Mouse (Mus musculus): ENCODE measurements at regions not wholly inside any gene's neighbourhood (a gene's known extent, or its start where the extent isn't known, plus 50 kb on each side); places are given as distances from the start of the nearest gene placed in this dataset.

DNA sequence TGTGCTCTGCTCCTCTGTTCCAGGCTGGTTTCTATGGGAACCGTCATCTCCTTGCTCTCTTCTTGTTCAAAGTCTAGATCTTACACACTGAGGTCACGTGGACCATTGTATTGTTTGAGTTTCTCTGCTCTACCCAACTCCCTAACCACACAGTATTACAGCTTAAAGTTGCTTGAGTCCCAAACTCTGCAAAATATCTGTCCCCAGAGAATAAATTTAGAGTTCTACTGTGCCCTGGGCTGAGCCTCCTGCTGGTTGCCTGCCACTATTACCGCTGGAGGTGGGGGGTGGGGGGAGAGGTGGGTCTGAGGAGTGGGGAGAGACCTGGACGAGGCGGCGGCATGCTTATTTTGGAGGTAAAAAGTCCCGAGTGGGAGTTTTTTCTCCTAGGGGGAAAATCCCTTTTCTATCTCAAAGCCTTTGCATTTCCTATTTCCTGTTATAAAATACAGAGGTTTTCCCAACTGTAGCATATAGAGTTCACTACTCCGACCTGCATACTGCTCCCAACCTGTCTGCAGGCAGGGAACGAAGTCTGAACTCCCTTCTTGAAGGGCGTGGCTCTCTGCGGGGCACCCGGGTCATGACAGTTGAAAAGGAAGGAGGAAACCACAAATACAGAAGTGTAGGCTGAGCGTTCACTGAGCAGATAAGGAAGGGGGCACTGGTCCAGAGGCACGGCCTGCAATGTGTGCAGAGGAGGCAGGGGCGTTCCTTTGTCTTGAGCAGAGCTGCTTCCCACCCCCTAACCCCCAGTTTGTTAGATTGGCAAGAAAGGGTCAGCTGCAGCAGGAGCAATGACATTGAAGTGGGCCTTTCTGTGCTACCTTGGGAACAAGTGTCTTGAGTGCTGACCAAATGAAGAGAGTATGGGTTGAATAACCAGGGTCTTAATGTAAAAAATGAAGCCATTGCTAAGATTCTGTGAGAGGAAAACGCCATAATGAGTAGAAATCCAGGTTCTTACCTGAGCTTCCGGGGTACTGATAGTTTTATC is 188.7 kb downstream of the Akap7 start:
- in situ Hi-C loops (cut with MboI; ENCODE audit: low pct_unique_long_range_greater_than_20kb in 1 of 2, low sequenced_read_pairs in 2 of 2, unreplicated experiment in 1 of 2) = no loop called here

DNA sequence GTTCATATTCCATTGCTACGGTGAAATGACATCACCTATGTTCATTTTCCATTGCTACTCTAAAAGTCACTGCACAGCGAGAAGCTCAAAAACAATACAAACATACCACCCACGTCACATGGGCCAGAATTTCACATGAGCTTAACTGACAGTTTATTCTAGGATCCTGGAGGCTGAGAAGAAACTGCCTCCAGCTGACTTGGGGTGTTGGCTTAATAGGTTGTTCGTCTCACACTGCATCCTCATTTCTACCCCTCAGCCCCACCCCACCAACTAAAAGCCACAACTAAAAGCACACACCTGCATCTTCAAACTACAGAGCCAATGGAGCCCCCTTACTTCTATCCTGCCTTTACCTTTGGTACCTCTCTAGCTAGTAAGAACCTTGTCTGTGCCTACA is 187.0 kb upstream of the Arg1 start:
- in situ Hi-C loops (cut with MboI; ENCODE audit: low pct_unique_long_range_greater_than_20kb in 1 of 2, low sequenced_read_pairs in 2 of 2, unreplicated experiment in 1 of 2) = no loop called here

DNA sequence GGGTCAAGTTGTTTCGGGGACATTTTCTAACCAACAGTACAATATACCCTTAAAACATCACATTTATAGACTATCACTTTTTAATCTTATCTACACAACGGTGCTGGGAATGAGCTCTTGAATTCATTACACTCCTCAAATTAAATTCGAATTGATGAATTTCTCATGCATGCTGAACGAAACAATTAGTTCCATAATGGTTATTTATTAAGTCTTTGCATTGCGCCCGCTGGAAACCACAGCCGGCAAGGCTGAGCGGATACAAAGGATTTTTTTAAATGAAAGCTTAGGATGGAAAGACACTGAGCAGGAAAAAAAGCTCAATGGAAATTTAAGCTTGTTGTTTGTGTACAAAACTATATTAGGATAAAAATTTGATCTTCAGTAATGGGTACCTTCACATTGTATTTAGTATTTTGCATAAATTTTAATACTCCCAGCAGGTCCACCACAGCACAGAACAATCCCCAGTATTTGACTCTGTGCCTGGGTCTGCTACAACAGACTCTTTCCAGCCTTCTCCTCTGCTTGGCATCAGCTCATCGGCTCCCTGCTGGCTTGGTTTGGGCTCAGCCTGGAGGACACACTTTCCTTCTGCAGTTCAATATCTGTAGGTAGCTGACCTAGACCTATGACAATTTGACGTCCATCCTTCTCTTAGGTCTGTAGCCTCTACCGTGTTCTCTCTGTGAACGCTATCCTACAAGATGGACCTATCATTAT is 185.3 kb upstream of the Arg1 start:
- in situ Hi-C loops (cut with MboI; ENCODE audit: low pct_unique_long_range_greater_than_20kb in 1 of 2, low sequenced_read_pairs in 2 of 2, unreplicated experiment in 1 of 2) = no loop called here

DNA sequence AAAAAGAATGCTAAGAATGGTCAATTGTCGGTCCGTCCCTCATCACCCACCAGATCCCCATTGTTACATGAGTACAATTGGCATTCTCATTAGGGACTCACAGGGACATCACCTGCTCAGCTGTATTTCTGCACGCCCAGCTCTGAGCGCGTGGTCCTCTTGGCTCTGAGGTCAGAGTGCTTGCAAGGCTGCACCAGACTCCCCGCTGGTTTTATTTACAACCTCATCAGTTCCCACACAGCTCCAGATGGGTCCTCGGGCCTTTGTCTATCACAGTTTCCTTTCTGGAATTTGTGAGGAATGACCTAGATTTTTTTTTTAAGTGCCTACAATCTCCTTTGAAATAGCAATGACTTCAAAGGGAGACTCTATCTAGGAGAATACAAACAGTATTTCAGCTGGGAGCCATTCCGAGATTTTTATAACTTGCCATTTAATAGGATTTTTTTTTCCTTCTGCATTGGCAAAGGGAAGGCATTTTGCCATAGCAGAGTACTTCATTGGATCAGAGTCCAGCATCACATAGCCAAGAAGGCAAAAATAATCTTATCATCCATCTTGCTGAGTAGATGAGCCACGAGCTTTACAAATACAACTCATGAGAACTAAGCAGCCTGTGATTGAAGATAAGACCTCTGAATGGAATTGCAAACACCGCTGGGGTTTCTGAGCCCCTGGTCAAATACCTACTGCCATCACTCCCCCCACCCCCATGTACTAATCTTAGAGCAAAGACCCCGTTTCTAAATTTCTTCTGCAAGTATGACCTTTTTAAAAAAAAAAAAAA is 184.5 kb upstream of the Arg1 start:
- in situ Hi-C loops (cut with MboI; ENCODE audit: low pct_unique_long_range_greater_than_20kb in 1 of 2, low sequenced_read_pairs in 2 of 2, unreplicated experiment in 1 of 2) = no loop called here

DNA sequence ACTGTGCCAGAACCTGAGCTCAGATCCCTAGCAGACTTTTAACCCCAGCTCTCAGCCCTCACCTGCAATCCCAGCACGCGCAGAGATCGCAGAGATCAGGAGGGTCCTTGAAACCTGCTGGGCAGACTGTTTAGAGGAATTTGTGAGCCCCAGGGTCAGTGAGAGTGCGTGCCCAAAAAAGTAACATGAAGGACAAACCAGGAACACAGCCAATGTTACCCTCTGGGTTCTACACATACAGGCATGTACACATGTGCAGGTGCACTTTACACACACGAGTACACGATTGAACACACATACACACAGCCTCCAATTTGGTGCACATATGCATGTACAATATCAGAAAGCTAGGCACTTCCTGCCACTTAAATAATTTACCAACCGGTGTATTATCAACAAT is 183.9 kb upstream of the Arg1 start:
- in situ Hi-C loops (cut with MboI; ENCODE audit: low pct_unique_long_range_greater_than_20kb in 1 of 2, low sequenced_read_pairs in 2 of 2, unreplicated experiment in 1 of 2) = no loop called here

DNA sequence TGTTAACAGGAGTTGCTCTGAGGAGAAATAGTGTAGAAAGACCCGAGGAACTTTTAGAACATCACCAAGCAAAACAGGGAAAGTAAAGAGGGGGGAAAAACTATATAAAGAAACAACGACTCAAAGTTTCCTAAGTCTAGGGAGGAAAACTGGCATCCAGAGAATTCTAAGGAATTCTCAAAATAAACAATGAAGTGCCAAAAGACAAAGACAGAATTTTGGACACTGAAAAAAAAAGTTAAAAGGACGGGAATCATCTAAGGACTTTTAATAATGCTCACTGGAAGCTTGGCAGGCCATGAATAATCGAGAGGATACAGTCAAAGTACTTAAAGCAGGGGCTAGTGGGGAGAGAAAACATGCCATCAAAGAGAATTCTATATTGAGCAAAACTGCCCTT is 170.8 kb upstream of the Arg1 start:
- in situ Hi-C loops (cut with MboI; ENCODE audit: low pct_unique_long_range_greater_than_20kb in 1 of 2, low sequenced_read_pairs in 2 of 2, unreplicated experiment in 1 of 2) = no loop called here

DNA sequence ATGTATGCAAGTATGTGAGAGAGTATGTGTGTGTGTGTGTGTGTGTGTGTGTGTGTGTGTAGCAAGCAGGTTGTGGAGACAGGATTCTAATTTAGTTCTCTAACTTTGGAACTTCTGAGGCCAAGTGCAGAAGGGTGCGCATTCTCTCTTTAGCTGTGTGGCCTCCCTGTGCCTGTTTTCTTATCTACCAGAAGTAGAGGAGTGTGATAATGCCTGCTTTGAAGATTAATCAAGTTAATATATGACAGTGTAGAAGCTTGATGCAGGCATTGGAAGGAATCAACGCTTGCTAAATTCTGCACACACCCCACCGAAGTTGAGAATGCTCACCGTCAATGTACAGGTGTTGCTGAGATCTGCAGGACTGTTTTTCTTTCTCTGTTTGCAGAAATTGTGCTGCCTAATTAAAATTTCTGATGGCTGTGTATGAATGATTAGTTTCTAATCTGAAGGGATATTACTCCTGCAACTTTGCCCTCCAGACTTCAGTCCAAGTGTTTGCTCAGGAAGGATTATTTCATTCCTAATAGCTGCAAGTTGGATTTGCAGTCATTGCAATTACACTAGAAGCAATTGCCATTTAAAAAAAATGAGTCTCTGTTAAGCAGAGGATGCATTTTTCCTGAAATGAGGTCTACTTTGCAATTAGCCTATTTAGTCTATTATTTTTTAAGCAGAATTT is 162.6 kb upstream of the Arg1 start:
- in situ Hi-C loops (cut with MboI; ENCODE audit: low pct_unique_long_range_greater_than_20kb in 1 of 2, low sequenced_read_pairs in 2 of 2, unreplicated experiment in 1 of 2) = loop anchor here in 1 of 2 experiments (10.0 kb wide), 1 partner anchor 125 kb away; no protein-coding TSS in a partner anchor

DNA sequence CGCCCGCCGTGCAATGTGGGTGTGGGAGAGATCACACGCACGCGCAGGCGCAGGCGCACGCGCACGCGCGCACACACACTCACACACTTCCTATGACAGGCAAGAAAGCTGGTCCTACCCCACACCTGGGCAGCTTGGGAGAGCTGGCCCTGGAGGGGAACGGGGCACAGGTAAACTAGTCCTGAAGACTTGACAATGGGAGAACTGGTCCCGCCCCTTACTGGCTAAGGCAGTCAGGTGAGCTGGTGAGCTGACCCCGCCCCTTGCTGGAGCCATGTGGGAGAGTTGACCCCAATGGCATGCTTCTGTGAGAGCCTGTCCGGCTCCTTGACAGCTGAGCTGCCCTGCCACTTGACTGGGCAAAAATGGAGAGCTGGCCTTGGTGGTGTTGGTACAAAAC is 159.5 kb upstream of the Arg1 start:
- in situ Hi-C loops (cut with MboI; ENCODE audit: low pct_unique_long_range_greater_than_20kb in 1 of 2, low sequenced_read_pairs in 2 of 2, unreplicated experiment in 1 of 2) = loop anchor here in 1 of 2 experiments (10.0 kb wide), 1 partner anchor 128 kb away; no protein-coding TSS in a partner anchor

DNA sequence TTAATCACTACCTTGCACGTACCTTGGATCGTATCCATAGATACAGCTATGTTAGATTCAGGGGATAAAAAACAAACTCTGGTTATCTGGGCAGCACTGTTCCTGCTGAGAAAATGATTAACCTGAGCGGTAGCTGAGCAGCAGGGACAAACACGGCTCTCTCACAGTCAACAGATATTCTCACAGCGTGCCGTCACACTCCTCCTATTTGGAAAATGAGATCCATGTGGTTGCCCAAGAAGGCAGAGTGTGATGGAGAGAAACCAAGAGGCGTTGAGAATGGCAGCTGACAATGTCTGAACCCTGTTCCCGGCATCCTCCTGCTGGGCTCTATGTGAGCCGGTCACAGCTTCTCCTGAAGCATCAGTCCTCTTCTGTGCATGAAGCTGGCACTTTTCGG is 155.6 kb upstream of the Arg1 start:
- in situ Hi-C loops (cut with MboI; ENCODE audit: low pct_unique_long_range_greater_than_20kb in 1 of 2, low sequenced_read_pairs in 2 of 2, unreplicated experiment in 1 of 2) = loop anchor here in 1 of 2 experiments (10.0 kb wide), 1 partner anchor 132 kb away; no protein-coding TSS in a partner anchor

DNA sequence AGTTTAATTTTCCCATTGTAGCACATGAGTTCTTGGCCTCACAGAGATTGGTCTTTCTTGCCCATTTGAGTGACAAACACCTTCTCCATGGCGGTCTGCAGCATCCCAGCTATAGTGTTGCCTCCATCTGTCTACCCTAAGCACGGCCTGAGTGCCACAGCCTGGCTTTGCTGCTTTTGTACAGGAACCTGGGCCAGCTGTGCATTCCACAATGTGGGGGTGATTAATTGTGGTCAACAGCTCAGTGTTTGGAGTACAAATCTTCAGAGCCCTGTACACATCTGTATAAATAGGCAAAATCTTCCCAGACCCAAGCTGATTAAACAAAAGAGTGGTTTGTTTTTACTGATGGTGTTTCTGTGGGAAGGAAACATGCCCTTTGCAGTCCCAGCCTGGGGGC is 145.3 kb upstream of the Arg1 start:
- in situ Hi-C loops (cut with MboI; ENCODE audit: low pct_unique_long_range_greater_than_20kb in 1 of 2, low sequenced_read_pairs in 2 of 2, unreplicated experiment in 1 of 2) = no loop called here

DNA sequence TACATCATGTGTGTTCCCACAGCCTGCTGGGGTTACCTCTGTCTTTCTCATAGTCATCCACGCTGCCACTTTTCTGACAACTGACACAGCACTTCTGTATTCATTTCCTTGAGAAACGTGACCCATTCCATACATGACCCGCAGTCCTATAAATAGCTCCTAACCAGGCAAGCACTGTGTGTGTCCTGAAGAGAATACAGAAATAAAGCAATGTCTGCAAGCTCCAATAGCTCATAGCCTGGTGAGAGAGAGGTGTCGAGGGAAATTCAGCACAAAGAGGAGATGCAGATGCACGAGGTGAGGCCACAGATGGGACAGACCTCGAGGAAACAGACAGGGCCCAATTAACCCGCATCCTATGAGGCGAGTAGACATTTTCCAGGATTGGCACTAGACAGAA is 141.0 kb upstream of the Arg1 start:
- in situ Hi-C loops (cut with MboI; ENCODE audit: low pct_unique_long_range_greater_than_20kb in 1 of 2, low sequenced_read_pairs in 2 of 2, unreplicated experiment in 1 of 2) = no loop called here

DNA sequence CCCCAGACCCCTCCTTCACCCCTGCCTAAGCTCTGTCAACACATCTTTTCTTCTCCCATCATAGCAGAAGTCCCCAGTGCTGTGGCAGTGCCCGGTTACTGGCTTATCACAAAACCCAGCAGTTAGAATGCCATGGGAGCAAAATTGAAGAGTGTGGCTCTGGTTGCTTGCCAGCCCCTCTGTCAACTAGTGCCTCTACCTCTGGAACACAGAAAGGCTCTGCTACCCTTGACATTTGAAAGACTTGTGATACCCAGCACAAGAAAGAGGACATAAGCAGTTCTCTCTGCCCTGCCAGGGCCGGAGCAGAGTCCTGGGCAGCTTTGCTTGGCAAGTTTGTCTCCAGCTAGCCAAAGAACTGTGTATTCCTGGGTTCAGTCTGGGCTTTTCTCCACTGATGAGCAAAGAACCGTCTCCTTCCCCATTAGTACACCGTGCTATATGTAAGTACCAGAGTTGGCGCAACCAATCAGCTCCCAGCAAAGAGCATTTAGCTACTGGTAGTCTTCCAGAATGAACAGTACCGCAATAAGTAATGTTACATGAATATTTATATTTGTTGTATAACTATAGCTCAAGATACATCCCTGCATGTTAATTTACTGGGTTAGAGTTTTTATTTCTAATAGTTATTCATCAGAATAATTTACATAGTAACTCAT is 137.5 kb upstream of the Arg1 start:
- in situ Hi-C loops (cut with MboI; ENCODE audit: low pct_unique_long_range_greater_than_20kb in 1 of 2, low sequenced_read_pairs in 2 of 2, unreplicated experiment in 1 of 2) = no loop called here

DNA sequence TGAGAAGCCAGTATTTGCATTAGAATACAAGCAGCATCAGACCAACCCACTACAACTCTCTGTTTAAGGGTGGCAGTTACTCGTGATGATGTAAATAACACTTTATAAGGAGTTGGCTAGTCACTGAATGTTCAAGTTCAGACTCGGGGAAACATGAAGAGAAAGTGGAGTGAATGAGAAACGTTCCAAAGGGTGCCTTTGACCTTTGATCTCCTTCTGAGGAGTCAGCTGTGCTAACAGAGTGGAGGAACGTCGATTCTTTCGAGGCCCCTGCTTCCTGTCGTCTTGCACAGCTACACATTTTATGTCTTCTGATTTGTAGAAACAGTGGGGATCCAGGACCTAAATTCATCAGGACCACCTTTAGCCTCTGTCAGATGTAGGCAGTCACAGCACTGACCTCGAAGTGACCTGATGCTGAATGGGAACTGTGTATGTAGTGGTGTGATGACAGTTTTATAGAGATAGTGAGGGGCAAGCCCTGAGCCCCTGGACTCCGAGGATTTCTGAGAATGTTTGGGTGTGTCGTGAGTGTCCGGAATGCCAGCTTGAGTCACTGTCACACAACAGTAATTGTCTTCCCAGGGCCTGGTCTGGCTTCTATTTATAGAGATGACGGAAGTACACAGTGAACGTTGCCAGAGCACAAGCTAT is 134.2 kb upstream of the Arg1 start:
- in situ Hi-C loops (cut with MboI; ENCODE audit: low pct_unique_long_range_greater_than_20kb in 1 of 2, low sequenced_read_pairs in 2 of 2, unreplicated experiment in 1 of 2) = no loop called here

DNA sequence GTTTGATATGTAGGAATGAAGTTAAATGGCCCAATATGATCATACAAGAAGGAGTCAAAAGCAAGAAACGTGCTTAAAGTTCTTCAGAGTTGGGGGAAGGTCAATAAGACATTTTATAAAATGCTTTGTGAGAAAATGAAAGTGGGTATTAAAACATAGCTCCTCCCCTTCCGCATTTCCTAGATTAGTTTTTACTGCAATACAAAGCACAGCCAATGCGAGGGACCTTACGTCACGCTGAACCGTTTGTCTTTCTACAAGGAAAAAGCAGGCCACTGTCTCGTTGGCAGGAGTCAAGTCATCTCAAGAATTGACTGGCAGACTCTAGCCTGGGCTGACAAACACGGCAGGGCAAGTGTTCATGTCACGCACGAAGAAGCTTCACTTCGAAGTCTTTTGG is 131.4 kb upstream of the Arg1 start:
- in situ Hi-C loops (cut with MboI; ENCODE audit: low pct_unique_long_range_greater_than_20kb in 1 of 2, low sequenced_read_pairs in 2 of 2, unreplicated experiment in 1 of 2) = no loop called here

DNA sequence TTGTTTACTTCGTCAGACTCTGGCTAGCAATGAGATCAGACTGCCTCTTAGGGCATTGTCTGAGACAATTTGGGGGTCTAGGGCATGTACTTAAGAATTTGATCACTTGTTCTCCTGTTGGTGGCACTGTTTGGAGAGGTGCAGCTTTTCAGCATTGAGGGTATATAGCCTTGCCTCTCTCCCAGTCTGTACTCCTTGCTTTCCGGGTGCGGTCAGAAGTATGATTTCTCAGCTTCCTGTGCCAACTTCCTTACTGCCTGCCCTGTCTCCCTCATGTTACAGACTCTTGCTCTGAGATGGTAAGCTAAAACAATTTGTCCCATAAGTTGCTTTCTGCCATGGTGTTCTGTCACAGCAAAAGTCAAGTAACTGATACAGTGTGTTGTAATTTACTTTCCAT is 124.7 kb upstream of the Arg1 start:
- in situ Hi-C loops (cut with MboI; ENCODE audit: low pct_unique_long_range_greater_than_20kb in 1 of 2, low sequenced_read_pairs in 2 of 2, unreplicated experiment in 1 of 2) = no loop called here

DNA sequence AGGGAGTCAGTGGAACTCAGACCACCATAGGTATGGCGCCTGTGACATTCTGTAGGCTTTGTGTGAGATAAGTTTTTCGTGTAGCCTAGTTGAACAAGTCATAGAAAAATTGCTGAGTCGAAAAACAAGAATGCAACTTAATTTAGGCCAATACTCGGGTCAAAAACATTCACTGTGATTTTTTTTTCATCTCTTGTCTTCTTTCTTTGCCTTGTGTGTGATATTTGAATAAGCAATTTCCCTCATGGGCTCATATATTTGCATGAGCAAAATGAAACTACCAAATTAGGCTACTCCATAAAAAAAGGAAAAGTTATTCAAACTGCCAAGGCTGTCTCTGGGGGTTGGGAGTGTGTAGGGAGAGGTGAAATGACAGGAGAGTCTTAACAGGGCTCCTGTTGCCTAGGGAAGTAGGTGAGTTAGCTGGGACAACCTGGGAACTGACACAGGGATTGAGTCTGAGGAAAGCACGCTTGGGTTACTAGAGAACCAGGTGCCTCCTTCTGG is 124.1 kb upstream of the Arg1 start:
- in situ Hi-C loops (cut with MboI; ENCODE audit: low pct_unique_long_range_greater_than_20kb in 1 of 2, low sequenced_read_pairs in 2 of 2, unreplicated experiment in 1 of 2) = no loop called here

DNA sequence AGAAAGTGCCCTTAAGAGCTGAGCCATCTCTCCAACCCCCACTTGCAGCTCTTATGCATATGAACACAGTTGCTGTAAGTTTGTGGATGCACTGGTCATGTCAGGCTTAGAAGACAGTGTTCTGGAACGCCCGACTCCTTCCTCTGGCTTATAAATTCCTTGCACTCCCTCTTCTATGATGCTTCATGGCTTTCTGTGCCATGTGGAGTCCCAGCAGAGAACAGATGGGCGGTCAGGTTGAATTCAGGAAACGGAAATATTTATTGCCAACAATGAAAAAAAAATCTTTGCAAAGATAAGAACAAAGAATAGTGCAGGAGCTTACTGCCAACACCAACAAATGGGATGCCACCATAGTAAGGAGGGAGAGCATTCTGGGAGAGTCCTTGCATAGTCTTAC is 113.9 kb upstream of the Arg1 start:
- in situ Hi-C loops (cut with MboI; ENCODE audit: low pct_unique_long_range_greater_than_20kb in 1 of 2, low sequenced_read_pairs in 2 of 2, unreplicated experiment in 1 of 2) = no loop called here

Data from mouse embryonic stem cell (cell line).